Mouse (Mus musculus): ENCODE data around the gene Kcnip1.

Gene Kcnip1

GRCm38 (mm10) chr11:33901783-33902182 lies 91.2 kb downstream of the Kcnip1 start:
- DNase-seq (ENCODE audit: low spot score): no peak

- no peak for DNase-seq (ENCODE audit: low spot score)
These were observed 101.9 kb downstream of the Kcnip1 start for GRCm38 (mm10) chr11:33891084-33891483.

- no peak for DNase-seq (ENCODE audit: low spot score)
These were observed 102.6 kb downstream of the Kcnip1 start for GRCm38 (mm10) chr11:33890382-33890781.

GRCm38 (mm10) chr11:33887660-33888059 lies 105.3 kb downstream of the Kcnip1 start:
- no peak for DNase-seq (ENCODE audit: low spot score)

GRCm38 (mm10) chr11:33885981-33886380 lies 107.0 kb downstream of the Kcnip1 start:
- no peak for DNase-seq (ENCODE audit: low spot score)

- DNase-seq (ENCODE audit: low spot score): no peak
These were observed 110.1 kb downstream of the Kcnip1 start for GRCm38 (mm10) chr11:33882731-33883328.

- DNase-seq (ENCODE audit: low spot score): no peak
These were observed 118.0 kb downstream of the Kcnip1 start for GRCm38 (mm10) chr11:33874925-33875324.

GRCm38 (mm10) chr11:33873071-33873781 lies 119.7 kb downstream of the Kcnip1 start:
- no peak for DNase-seq (ENCODE audit: low spot score)

- DNase-seq (ENCODE audit: low spot score): no peak
These were observed 120.3 kb downstream of the Kcnip1 start for GRCm38 (mm10) chr11:33872716-33873048.

GRCm38 (mm10) chr11:33871998-33872715 lies 120.8 kb downstream of the Kcnip1 start:
- no peak for DNase-seq (ENCODE audit: low spot score)

- DNase-seq (ENCODE audit: low spot score): no peak
These were observed 122.7 kb downstream of the Kcnip1 start for GRCm38 (mm10) chr11:33870246-33870645.

- DNase-seq (ENCODE audit: low spot score): no peak
These were observed 123.4 kb downstream of the Kcnip1 start for GRCm38 (mm10) chr11:33869559-33869958.

- no peak for DNase-seq (ENCODE audit: low spot score)
These were observed 126.2 kb downstream of the Kcnip1 start for GRCm38 (mm10) chr11:33866775-33867174.

GRCm38 (mm10) chr11:33864245-33864644 lies 128.7 kb downstream of the Kcnip1 start:
- no peak for DNase-seq (ENCODE audit: low spot score)

GRCm38 (mm10) chr11:33861823-33862222 lies 131.1 kb downstream of the Kcnip1 start:
- no peak for DNase-seq (ENCODE audit: low spot score)

- DNase-seq (ENCODE audit: low spot score): no peak
These were observed 131.9 kb downstream of the Kcnip1 start for GRCm38 (mm10) chr11:33860905-33861582.

GRCm38 (mm10) chr11:33849614-33850013 lies 143.3 kb downstream of the Kcnip1 start:
- DNase-seq (ENCODE audit: low spot score): no peak

GRCm38 (mm10) chr11:33848685-33849084 lies 144.3 kb downstream of the Kcnip1 start:
- DNase-seq (ENCODE audit: low spot score): no peak

GRCm38 (mm10) chr11:33845931-33846330 lies 147.0 kb downstream of the Kcnip1 start:
- no peak for DNase-seq (ENCODE audit: low spot score)

GRCm38 (mm10) chr11:33843294-33843864 lies 149.6 kb downstream of the Kcnip1 start:
- no peak for DNase-seq (ENCODE audit: low spot score)

GRCm38 (mm10) chr11:33839049-33839448 lies 153.9 kb downstream of the Kcnip1 start:
- no peak for DNase-seq (ENCODE audit: low spot score)

GRCm38 (mm10) chr11:33829774-33830173 lies 163.2 kb downstream of the Kcnip1 start:
- DNase-seq (ENCODE audit: low spot score): no peak

All from MN1 (cell line).